Mouse (Mus musculus) thymus, adult 2 months (tissue): Measurements from ENCODE around the gene Gkap1. TPM values are rescaled to one million over a fixed set of nuclear protein-coding genes. Genes with fewer than 3 reads are reported as not detected.

ENCODE experiments used
- DNase-seq: peaks from one replicate; pipeline ENCODE4 v3.0.0; 2021
- H3K27ac ChIP-seq: fragments of 200-500 bp; 2 replicates; pipeline ENCODE4 v1.5.1; 2012; ENCODE audit warnings: low read length, control low read depth; ENCODE audit not compliant: control insufficient read depth, insufficient read depth
- H3K27me3 ChIP-seq: fragments of 200-500 bp; 2 replicates; pipeline ENCODE4 v1.6.1; 2012; ENCODE audit warnings: mild to moderate bottlenecking, low read length, moderate library complexity, mixed read lengths; ENCODE audit not compliant: control insufficient read depth, insufficient read depth
- H3K36me3 ChIP-seq: fragments of 200-500 bp; 2 replicates; pipeline ENCODE4 v1.6.1; 2012; ENCODE audit warnings: mild to moderate bottlenecking, low read length, moderate library complexity; ENCODE audit not compliant: control insufficient read depth, insufficient read depth
- H3K4me1 ChIP-seq: fragments of 200-500 bp; replicated peaks from 2 replicates; pipeline ENCODE4 v1.6.1; 2012; ENCODE audit warnings: low read length; ENCODE audit not compliant: control insufficient read depth, insufficient read depth
- H3K4me3 ChIP-seq: fragments of 200-500 bp; 2 replicates; pipeline ENCODE4 v1.5.1; 2012; ENCODE audit warnings: mild to moderate bottlenecking, low read length, control low read depth, moderate library complexity; ENCODE audit not compliant: control insufficient read depth, insufficient read depth
- CTCF ChIP-seq: fragments of 200-500 bp; IDR thresholded peaks from 2 replicates; pipeline ENCODE4 v1.5.1; 2012; ENCODE audit warnings: mild to moderate bottlenecking, control low read depth, low read length, moderate library complexity, borderline replicate concordance; ENCODE audit not compliant: control insufficient read depth, poor library complexity, insufficient read depth; ENCODE audit errors: extremely low read depth
- POLR2A ChIP-seq: fragments of 200-500 bp; IDR thresholded peaks from 2 replicates; pipeline ENCODE4 v1.6.1; 2012; ENCODE audit warnings: mild to moderate bottlenecking, low read length, control low read depth, moderate library complexity; ENCODE audit not compliant: control insufficient read depth, poor library complexity, insufficient read depth; ENCODE audit errors: extremely low read depth
- WGBS: fragments of 180-500 bp; shearing (Covaris S2); methylation state at CpG from one replicate; pipeline ENCODE4 v1.1.7; 2018; 5-methylcytosine and 5-hydroxymethylcytosine counted together
- polyA plus RNA-seq: library from polyadenylated mRNA; depleted of rRNA; stranded (reverse); fragments of >200 nt; gene quantifications from 2 replicates; pipeline ENCODE4 v1.2.3, GENCODE M21; 2012

Gene Gkap1
- polyA plus RNA-seq, 1 experiment = 4.0 TPM

DNA sequence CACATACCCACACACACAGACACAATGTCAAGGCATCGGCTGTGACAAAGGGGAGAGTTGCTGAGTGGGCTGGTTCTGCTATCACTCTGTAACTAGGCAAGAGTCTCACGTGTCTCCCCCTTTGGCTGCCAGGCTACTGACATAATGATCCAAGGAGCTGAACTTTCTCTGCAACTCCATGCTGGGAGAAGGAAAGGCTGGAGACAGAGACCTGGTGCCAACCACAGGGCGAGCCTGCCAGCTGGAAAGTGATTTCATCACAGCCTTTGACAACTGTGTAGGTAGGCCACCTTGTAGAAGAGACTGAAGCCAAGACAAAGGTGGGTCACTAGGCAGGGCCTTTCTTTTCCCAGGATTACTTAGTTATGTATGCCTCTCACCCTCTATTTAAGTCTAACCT lies 78.3 kb downstream of the Gkap1 start:
- Histone ChIP-seq H3K4me1 (peaks cover 6% of the 10 kb centered on the region), H3K27ac (peak overlapping the region; percentile 76), H3K36me3 (peaks cover 22% of the 10 kb centered on the region), H3K4me3 (no peak overlapping the region), H3K27me3 (no peaks in the 10 kb centered on the region)
- no peak for DNase-seq
- TF ChIP-seq CTCF (no peak), POLR2A (no peak)
- WGBS = 88% methylated on average over 3 of the region's 3 CpGs

DNA sequence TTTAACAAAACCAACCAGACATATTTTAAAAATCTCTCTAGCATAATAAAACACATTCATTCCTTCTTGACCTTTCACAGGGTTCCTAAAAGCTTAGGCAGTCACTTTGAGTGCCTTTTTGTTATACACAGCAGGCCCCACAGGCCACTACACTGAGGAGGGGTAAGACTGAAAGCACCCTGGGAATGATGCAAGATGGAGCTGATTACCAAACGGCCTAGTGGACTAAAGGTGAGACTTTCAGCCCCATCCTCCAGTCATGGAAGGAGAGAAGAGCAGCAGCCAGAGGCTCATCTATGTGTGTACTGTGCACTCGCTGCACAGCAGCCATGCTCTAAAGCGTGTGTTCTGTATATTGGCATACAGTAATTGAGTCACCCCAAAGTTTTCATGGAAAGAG lies 80.6 kb downstream of the Gkap1 start:
- peaks cover 6% of the 10 kb centered on the region for H3K4me1 ChIP-seq
- no peak overlapping the region for H3K4me3 ChIP-seq
- no peak overlapping the region for H3K27ac ChIP-seq
- H3K36me3 ChIP-seq = peaks cover 43% of the 10 kb centered on the region
- no peaks in the 10 kb centered on the region for H3K27me3 ChIP-seq
- no peak for TF ChIP-seq CTCF
- no peak for DNase-seq
- 95% methylated on average over 3 of the region's 3 CpGs for WGBS

DNA sequence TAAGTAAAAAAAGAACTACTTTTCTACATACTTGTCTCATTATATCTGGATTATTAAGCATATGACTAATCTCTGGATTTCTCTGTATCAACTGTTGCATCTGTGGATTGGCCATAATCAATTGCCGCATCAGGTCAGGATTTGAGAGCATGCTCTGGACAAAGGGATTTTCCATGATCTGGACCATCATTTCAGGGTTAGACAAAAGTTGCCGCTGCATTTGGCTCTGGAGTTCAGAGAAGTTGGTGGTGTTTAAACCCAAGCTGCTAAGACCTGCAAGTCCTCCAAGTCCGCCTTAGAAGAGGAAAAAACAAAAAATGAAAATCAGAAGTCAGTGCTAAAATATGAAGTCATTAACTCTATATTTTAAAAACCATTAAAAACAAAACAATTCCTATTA lies 82.3 kb downstream of the Gkap1 start:
- WGBS = 98% methylated on average over 3 of the region's 3 CpGs
- H3K27me3 ChIP-seq = no peaks in the 10 kb centered on the region
- H3K4me1 ChIP-seq = peaks cover 4% of the 10 kb centered on the region
- H3K27ac ChIP-seq = no peak overlapping the region
- H3K36me3 ChIP-seq = peaks cover 43% of the 10 kb centered on the region
- no peak for DNase-seq
- H3K4me3 ChIP-seq = no peak overlapping the region
- TF ChIP-seq CTCF (no peak), POLR2A (no peak)

DNA sequence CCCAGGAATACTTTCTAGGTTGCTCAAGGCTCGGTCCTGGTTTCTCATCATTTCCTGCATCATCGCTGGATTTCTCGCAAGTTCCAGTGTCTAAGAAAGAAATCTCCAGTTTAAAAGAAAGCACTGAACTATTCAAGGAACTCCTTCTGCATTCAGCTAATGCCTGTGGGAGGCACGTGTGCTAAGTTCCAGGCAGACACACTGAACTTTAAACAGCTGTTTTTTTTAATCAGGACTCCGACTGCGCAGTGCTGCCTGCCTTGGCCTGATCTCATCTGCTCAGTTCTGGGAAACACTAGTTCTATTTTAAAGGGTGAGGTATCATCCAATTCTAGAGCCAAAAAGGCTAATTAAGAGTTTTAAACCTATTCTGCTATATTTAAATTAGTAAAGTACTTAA lies 83.4 kb downstream of the Gkap1 start:
- DNase-seq = no peak
- no peak for TF ChIP-seq POLR2A
- TF ChIP-seq CTCF = no peak
- 98% methylated on average over 6 of the region's 6 CpGs for WGBS
- Histone ChIP-seq H3K4me1 (peaks cover 2% of the 10 kb centered on the region), H3K4me3 (no peak overlapping the region), H3K27ac (no peak overlapping the region), H3K27me3 (no peaks in the 10 kb centered on the region), H3K36me3 (peaks cover 49% of the 10 kb centered on the region)

DNA sequence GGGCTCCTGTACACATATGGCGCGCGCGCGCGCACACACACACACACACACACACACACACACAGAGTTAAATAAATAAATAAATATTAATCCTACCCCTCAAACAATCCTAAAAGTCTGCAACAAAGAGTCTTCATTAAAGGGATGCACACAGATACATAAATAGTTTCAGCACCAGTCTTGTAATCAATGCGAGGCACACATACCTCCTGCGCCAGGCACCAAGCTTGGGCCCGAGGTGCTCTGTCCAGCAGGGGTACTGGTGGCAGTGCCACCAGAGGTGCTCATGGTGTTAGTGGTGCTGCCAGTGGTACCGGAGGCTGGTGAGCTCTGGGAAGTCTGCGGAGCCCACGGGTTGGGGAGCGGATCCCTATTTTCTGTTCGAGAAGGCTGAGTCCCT lies 84.0 kb downstream of the Gkap1 start:
- TF ChIP-seq POLR2A = no peak
- TF ChIP-seq CTCF = no peak
- no peak overlapping the region for H3K4me3 ChIP-seq

DNA sequence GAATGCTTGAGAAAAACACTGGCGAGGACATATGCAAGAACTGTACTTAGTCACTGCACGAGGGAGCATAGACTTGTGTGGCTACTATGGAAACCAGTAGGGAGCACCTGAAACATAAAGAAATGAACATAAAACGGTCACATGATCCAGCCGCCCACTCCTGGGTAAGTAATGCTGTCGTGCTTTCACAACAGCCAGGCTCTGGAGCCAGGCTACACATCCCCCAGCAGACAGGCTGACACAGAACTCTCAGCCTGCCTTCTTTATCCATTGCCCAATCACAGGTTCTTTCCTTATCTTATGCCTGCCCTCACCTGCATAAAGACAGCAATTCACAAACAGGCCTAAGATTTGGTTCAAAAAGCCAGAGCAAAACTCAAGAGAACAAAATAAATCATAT lies 86.0 kb downstream of the Gkap1 start:
- Histone ChIP-seq H3K36me3 (peaks cover 50% of the 10 kb centered on the region), H3K4me3 (no peak overlapping the region), H3K27me3 (no peaks in the 10 kb centered on the region), H3K27ac (no peak overlapping the region), H3K4me1 (no peaks in the 10 kb centered on the region)
- TF ChIP-seq POLR2A (no peak), CTCF (no peak)
- DNase-seq = no peak
- 88% methylated on average over 5 of the region's 5 CpGs for WGBS

More for the DNA sequence above, 84.0 kb downstream of the Gkap1 start:
- Histone ChIP-seq H3K27me3 (no peaks in the 10 kb centered on the region), H3K27ac (no peak overlapping the region), H3K36me3 (peaks cover 54% of the 10 kb centered on the region), H3K4me1 (no peaks in the 10 kb centered on the region)
- DNase-seq = no peak
- WGBS = over 99% methylated on average over 14 of the region's 14 CpGs

DNA sequence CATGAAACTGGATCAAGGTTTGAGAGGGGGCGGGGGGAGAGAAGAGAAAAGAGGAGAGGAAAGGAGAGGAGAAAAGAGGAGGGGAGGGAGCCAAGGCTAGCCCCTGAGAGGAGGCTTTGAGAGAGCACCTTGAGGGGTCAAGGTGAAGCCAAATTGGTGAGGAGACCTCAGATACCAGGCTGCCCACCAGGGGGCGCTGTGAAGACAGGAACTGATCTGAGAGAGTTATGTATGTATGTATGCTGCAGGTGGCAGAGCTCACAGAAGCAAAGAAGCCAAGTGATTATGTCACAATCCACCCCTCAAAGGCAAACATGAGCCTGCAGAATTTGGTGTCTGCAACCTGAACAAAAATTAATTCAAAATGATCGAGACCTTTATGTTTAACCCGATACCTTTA lies 87.1 kb downstream of the Gkap1 start:
- WGBS = 60% methylated on average over 4 of the region's 4 CpGs
- no peak for TF ChIP-seq POLR2A
- TF ChIP-seq CTCF = peak; percentile 74; the same call in 1 of the 2 replicates
- DNase-seq = peak; percentile 92
- Histone ChIP-seq H3K36me3 (peaks cover 50% of the 10 kb centered on the region), H3K4me1 (no peaks in the 10 kb centered on the region), H3K4me3 (no peak overlapping the region), H3K27me3 (no peaks in the 10 kb centered on the region), H3K27ac (no peak overlapping the region)
